Mouse (Mus musculus) kidney, adult 9 months (tissue): ENCODE results near the gene Gm9857.
A peak's percentile ranks its signal among the peaks of the same experiment; 100 is the strongest.

Experiments
- DNase-seq: peaks from one replicate; pipeline ENCODE4 v3.0.0; 2022

The Gm9857 gene

DNA sequence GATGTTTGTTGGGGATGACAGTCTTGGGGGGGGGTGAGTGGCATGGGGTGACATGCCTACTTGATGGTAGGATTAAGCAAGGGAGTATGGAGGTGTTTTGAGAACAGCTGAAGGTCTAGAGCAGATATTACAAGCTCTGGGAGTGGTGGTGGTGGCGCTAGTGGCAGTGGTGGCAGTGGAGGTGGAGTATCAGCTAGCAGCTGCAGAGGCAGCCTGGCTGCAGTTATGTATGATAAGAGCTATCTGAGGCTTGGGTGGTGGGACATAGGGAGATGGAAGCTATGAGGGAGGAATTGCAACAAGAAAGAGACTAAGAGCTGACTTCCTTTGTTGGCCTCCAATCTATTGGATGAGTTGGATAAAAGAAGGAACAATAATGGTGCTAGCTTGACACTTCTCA lies 18.4 kb downstream of the Gm9857 start:
- DNase-seq, result no peak

DNA sequence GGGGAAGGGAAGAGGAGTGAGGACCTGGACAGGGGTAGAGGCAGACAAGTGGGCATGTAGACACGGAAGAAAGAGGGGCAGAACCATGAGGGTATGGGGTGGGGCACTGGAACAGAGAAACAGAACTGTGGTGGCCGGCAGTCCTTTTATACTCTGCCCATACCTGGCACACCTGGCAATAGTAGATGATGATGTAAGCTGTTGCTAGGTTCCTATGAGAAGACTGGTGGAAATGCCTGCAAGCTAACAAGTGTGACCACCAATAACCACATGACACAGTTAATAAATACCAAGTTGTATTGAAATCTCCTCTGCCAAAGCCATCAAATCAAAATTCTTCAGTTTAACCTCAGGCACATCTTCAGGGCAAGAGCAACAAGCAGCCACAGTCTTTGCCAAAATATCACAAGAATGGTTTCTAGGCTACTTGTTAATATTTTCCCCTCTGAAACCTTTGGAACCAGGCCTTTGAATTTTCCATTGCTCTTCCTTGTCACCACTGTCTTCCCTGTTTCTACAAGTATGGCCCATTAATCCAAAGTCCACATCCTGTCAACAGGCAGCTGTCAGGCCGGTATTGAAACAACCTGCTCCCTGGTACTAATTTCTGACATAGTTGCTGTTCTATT lies 19.7 kb downstream of the Gm9857 start:
- DNase-seq, result peak; percentile 93

DNA sequence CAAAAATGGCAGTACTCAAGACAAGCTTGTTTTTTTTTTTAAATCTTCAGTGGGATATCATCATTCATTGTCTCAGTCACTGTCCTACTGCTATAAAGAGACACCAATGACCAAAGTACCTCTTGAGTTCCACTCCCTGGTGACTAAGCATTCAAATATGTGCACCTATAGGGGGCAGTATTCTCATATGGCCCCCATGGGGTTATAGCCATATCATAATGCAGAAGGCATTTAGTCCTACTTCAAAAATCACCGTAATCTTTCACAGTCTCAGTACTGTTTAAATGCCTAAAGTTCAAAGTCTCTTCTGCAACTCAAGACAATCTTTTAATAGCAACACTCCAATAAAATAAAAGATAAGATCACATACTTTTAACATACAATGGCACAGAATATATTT lies 21.4 kb downstream of the Gm9857 start:
- no peak for DNase-seq

DNA sequence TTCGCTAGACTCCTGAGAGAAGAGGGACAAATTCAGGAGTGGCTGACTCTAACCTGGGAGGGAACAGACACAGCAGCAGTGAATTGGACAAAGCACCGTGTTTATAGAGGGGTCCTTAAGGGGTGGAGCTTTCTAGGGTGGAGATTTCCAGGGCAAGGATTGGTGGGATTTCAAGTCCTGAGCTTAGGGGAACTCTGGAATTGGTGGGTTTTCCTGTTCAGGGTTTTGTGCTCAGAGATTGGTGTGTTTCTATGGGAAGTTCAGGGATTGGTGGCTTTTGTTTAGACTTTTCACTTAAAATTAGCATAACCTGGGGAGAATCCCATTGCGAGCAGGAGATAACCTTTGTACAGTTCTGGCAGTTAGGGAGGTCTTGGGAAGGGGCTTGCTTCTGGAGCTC lies 22.3 kb downstream of the Gm9857 start:
- no peak for DNase-seq

DNA sequence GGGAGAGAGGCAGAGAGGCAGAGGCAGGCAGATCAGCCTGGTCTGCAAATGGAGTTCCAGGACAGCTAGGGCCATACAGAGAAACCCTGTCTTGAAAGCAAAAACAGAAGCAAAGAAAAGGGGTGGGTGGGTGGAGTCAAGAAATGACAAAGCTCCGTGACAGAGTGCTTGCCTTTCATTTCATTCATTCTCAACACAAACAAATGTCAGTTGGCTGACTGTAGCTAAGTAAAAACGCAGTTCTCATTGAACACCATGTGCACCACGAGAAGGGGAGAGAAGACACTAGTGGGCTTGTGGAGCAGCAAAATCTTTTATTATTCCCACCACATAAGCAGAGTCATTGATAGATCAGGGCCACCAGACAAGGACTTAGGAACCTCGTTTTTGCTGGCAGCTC lies 23.4 kb downstream of the Gm9857 start:
- DNase-seq, result no peak

DNA sequence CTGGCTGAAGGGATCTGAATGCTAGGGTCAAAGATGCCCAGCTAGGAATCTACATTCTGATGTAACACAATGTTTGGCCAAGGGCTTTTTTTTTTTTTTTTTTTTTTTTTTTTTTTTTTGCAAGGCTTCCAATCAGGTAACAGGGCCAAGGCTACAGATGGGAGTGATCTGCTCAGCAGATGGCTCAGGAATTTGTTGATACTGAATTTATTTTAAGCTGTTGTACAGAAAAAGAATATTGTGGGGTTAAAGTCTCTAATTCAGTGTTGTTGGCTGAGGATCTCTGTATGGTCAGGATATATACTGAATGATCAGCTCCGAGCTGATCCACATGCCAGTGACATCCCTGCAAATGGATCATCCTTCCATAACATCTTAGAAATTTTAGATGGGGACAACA lies 24.2 kb downstream of the Gm9857 start:
- no peak for DNase-seq

DNA sequence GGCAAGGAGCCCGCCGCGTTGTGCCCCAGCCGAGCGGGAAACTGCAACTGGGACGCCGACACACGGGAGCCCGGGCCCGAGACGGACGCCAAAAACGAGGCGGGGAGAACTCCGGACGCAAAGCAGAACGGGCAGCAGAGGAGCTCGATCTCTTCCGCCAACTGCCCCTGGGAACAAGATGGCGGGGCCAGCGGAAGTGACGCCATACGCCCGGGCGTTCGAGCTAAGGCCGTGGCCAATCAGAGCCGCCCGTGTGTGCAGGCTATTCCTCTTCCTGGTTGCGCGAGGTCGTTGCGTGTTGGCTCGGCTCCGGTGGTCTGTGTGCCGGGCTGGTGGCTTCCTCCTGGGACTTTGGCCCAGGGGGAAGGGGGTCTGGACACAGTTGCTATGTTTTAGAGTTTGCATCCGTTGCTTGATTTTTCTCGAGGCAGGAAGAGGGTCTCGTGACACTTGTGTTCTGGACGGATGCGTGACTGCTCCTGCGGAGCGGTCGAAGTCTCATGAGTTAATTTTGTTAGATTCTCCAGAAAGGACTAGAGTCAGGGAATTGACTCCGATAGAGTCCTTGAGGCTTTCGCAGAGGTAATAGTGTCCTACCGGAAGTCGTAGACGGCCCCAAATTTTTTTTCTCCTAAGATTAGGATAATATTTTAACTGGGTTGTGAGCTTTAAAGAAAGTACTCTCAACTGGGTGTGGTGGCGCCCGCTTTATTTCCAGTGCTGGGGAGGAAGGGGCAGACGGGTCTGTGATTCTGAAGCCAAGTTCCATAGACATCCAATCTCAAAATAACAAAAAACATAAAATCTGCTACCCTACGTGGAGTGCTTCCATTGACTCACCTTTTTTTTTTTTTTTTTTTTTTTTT lies 28.5 kb downstream of the Gm9857 start, which contains the start of gene Prpf38b:
Gene Prpf38b (minus strand): TSS at position 180 of the 866 bp plus-strand sequence.
- peak; percentile 96 for DNase-seq

DNA sequence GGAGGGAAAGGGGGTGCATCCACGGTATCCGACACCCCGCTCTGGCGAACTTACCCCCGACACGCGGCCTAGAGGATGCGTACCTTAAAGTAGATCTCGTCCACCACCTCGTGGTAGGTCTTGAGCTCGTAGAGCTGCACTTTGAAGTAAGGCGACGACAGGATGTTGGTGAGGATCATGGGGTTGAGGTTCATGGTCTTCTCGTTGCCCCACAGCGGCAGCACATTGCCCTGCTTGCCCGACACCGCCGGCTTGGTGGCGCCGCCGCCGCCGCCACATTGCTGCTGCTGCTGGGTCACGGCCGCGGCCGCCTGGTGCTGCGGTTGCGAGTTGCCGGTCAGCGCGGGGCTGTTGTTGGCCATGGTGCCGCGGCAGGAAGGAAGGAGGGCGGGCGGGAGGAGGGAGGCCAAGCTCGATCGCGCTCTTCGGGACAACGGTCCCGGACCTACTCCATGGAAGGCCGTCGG lies 29.1 kb downstream of the Gm9857 start:
- peak; percentile 63 for DNase-seq

DNA sequence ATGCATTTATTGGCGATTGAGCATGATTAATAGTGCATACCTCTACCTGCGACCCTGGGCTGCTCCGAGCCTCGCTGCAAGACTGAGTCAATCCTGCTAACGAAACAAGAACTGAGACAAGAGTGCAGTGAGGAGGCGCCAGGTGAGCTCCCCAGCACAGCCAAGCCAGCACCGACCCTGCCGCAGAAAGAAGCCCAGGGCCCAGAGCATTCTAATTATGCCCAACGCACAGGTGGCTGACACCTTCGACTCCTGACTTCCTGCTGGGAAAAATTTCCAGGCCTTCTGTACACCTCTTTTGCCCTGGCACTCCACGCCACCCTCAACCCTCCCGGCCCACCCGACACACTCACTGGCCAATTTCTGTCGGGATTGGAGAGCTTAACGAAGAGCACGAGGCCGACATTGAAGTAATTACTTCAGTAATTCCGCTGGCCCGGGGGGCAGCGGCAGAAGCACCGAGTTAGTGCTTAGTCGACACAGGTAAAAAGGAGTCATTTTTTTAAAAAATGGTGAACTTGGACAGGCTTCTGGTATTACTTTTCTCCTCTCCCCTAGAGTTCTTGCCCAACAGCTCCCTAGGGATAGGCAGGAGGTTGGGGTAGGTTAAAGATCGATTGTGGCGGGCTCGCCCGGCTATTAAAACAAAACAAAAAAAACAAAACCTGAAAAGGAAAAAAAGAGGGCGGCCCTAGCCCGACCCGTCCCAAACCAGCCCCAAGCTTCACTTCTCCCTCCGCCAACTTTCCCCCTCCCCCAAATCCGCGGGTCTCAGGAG lies 29.8 kb downstream of the Gm9857 start:
- peak; percentile 62 for DNase-seq

DNA sequence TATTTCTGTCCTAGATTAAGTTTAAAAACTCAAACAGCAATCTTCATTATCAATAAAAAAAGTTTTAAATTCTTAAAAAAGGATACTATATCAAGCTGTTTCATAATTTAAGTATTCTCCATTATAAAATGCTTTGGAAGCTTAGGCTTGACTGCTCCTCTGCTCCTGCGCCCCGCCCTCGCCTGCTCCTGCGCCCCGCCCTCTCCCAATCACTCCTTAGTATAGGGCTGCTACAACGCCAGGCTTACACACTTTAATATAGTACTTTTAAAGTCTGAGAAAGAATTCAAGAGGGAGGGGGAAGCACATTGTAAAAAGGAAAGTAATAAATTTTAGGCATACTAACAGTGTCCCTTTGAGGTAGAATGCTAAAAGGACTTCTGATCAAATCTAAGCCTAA lies 37.3 kb downstream of the Gm9857 start:
- DNase-seq, result no peak

DNA sequence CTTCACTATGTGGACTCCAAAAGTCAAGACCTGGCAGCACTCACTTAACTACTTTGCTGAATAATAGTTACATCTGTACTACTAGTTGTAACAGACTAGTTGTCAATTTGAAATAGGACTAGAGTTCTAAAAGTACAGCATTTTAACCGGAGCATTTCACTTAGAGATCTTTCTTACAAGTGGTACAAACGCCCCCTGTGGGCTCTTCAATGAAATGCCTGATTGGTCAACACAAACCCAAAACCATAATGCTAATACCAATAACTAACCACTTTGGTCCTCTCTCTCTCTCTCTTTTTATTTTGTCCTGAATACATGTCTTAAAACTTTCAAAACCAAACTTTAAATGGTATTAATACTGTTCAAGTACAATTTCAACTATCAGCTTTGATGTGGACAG lies 38.2 kb downstream of the Gm9857 start:
- no peak for DNase-seq

DNA sequence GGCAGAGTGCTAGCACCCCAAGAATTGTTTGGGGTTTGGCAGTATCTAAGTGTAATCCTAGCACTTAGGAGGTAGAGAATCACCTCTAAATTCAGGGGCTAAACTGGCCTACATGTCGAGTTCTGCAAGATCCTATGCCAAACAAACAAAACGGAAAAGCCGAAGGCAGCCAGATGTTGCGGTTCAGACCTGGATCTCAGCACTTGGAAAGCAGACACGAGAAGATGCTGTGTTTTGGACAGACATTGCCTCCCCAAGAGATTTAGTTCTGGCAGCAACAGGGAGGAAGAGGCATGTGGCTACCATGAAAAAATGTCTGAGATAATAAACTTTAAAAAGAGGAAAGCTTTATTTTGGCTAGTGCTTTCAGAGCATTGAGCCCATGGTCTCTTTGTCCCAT lies 39.6 kb downstream of the Gm9857 start:
- DNase-seq, result no peak

DNA sequence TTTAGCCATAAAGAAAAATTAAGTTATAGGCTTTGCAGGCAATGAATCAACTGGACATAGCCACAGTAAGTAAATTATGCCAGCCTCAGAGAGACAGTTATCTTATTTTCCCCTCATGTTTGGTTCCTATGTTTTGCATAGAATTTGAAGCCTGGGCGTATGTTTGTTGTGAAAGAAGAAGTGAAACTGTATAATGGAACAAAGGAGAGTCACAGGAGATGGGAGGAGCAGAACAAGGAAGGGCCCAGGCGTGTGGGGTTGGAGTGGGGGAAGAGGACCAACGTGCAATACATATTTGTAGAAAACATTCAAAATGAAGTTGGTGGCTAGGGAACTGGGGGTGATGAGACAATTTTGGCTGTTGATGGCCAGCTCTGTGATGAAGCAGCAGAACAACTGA lies 40.1 kb downstream of the Gm9857 start:
- DNase-seq, result no peak

DNA sequence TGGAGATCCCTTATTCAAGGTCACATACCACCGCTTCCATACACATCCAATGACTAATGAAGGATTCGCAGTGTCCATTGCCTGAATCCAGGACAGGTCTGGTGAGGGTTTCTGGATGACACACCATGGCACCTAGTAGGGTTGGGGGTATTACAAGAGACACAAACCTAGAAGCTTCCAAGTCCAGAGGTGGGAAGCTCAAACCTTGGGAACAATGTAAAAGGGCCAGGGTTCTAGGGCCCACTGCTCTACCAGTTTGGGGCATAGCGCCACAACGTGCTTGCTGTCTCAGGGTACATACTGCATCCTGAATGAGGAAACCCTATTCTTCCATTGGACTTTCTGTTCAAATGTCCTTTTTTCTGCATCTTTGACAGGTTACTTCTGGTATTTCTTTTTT lies 41.6 kb downstream of the Gm9857 start:
- DNase-seq, result no peak

DNA sequence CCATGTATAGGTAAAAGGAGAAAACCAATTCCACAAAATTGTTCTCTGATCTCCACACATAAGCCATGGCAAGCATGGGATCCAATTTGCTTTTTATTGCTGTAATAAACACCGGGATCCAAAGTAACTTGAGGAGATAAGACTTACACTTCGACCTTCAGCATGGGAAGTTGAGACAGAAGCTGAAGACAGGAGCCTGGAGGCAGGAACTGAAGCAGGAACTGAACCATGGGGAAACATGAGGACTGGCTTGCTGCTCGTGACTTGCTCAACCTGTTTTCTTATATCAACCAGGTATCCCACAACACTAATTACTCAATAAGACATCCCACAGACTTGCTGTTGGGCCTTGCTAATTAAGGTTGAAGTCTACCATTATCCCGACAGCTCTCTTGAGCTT lies 47.3 kb downstream of the Gm9857 start:
- no peak for DNase-seq

DNA sequence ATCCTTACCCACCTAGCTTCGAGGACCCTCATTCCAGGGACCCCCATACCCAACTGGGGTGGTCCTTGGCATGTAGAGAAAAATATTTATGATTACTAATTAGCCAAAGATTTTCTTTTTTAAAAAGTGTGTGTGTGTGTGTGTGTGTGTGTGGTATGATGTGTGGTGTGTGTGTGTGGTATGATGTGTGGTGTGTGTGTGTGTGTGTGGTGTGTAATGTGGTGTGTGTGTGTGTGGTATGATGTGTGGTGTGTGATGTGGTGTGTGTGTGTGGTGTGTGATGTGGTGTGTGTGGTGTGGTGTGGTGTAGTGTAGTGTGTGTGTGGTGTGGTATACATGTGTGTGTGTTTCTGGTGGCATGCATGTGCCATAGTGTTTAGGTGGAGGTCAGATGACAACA lies 48.2 kb downstream of the Gm9857 start:
- DNase-seq, result no peak
